Mouse (Mus musculus): ENCODE measurements around the gene Cenpv. TPM values are rescaled to one million over a fixed set of nuclear protein-coding genes. Genes with fewer than 3 reads are reported as not detected.
"Not testable (repeated sequence)": the region's sequence is repeated elsewhere in the genome, so short reads cannot be mapped to it uniquely, and the experiment has no call there.

The Cenpv gene
- polyA plus RNA-seq, 1 experiment: 8.5 TPM

DNA sequence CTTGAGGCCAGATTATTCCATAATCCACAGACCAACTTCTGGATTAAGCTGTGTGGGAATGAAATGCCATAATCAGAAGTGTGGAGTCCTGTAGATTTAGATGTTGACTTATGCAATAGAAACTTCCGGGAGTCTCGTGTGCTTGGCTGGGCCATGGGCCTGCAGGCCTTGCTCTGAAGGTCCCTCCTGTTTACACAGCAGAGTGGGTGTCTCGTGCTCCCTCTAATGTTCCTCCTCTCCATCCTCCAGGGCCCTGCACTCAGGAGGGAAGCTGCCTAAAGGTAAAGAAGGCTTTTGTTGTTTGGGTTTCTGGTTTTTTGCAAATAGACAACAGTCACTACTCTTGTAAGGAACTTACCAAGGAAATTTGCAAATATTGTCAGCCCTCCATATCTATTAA is 29.5 kb downstream of the Cenpv start:
- WGBS: 99% methylated on average over 3 of the region's 3 CpGs
- H3K27ac ChIP-seq (ENCODE audit: insufficient read depth, low read length): no peak overlapping the region
- no peaks in the 10 kb centered on the region for H3K27me3 ChIP-seq (ENCODE audit: control insufficient read depth, insufficient read depth, low read length)
- DNase-seq (ENCODE audit: low read depth in 1 of 2, low spot score in 2 of 2): no peak
- no peaks in the 10 kb centered on the region for H3K4me1 ChIP-seq (ENCODE audit: control insufficient read depth, insufficient read depth, insufficient read length)
- no peak for TF ChIP-seq CTCF (IDR thresholded peaks at IDR 0.05; ENCODE audit: extremely low read depth, insufficient read depth, insufficient read length, insufficient replicate concordance)
- TF ChIP-seq POLR2A (IDR thresholded peaks at IDR 0.05; ENCODE audit: low read depth, low read length): no peak
- no peaks in the 10 kb centered on the region for H3K36me3 ChIP-seq (ENCODE audit: control insufficient read depth, insufficient read depth, low read length)
- no peak overlapping the region for H3K4me3 ChIP-seq (ENCODE audit: extremely low read depth, insufficient read depth, insufficient read length)

DNA sequence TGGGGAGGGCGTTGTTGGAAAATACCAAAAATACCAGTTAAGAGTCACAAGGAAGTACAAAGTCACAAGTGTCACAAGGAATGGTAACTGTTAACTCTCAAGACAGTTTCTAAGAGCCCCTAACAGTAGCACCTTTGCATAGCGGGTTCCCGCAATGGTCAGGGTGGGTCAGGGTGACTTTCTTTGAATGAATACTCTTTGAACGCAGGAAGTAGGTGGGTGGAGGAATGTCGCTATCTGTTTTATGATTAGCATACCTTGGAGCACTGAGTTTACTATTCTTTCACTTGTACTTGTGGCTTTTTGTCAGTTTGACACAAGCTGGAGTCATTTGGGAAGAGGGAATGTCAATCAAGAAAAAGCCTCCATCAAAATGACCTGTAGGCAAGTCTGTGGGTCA is 30.2 kb downstream of the Cenpv start:
- not testable (repeated sequence) for H3K4me1 ChIP-seq (ENCODE audit: control insufficient read depth, insufficient read depth, insufficient read length); H3K4me3 ChIP-seq (ENCODE audit: extremely low read depth, insufficient read depth, insufficient read length); H3K27me3 ChIP-seq (ENCODE audit: control insufficient read depth, insufficient read depth, low read length); H3K27ac ChIP-seq (ENCODE audit: insufficient read depth, low read length); H3K36me3 ChIP-seq (ENCODE audit: control insufficient read depth, insufficient read depth, low read length); DNase-seq (ENCODE audit: low read depth in 1 of 2, low spot score in 2 of 2)
- 86% methylated on average over 5 of the region's 5 CpGs for WGBS

DNA sequence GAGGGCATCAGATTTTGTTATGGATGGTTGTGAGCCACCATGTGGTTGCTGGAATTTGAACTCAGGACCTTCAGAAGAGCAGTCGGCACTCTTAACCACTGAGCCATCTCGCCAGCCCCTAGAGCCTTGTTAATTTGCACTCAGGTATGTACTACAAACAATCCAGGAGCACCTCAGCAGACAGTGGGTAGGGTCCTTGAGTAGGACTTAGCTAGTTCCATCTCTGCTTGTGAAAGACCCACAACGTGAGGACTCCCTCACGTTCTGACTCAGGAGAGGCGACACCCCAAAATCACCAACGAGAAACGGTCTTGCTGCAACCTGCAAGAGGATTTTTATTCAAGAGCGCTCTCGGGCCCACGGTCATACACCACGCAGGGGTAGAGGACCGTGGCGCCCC is 30.7 kb downstream of the Cenpv start:
- not testable (repeated sequence) for H3K4me1 ChIP-seq (ENCODE audit: control insufficient read depth, insufficient read depth, insufficient read length); H3K27ac ChIP-seq (ENCODE audit: insufficient read depth, low read length); H3K36me3 ChIP-seq (ENCODE audit: control insufficient read depth, insufficient read depth, low read length); H3K4me3 ChIP-seq (ENCODE audit: extremely low read depth, insufficient read depth, insufficient read length); H3K27me3 ChIP-seq (ENCODE audit: control insufficient read depth, insufficient read depth, low read length); DNase-seq (ENCODE audit: low read depth in 1 of 2, low spot score in 2 of 2)
- WGBS: 94% methylated on average over 13 of the region's 13 CpGs

DNA sequence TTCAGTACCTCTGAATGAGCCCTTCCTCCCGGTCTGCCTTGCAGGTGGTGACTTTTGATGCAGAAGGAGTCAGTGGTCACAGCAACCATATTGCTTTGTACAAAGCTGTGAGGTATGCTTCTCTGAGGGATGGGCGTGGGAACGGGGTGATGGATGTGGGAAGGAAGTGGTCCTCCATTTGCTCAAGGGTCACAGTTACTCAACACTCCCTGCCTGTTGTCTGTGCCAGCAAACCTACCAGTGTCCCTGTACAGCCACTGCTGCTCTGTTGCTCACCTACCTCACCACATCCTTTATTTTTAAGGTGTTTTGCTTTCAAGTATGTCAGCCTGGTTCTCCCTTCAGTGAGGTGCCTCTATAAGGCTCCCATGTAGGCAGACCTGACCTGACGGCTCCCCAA is 31.4 kb downstream of the Cenpv start:
- 65% methylated on average over 4 of the region's 4 CpGs for WGBS
- no peaks in the 10 kb centered on the region for H3K36me3 ChIP-seq (ENCODE audit: control insufficient read depth, insufficient read depth, low read length)
- DNase-seq (ENCODE audit: low read depth in 1 of 2, low spot score in 2 of 2): peak in 1 of 2 experiments; percentile 27

DNA sequence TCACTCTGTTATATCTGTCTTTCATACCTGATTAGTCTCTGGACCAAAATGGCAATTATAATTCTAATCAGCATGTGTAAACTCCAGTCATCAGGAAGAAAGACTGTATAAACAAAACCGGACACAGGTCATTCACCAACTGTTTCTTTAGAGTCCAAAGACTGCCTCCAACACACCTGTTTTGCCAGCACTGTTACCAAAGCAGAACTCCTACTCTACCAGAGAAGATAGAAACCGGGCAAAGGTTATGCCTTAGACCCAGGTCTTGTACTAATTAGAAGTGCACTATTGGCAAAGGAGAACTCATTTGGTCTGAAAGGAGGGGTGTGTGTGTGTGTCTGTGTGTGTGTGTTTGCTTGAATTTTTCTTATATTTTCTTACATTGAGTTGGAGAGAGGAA is 38.5 kb downstream of the Cenpv start:
- no peak overlapping the region for H3K4me3 ChIP-seq (ENCODE audit: extremely low read depth, insufficient read depth, insufficient read length)
- H3K27me3 ChIP-seq (ENCODE audit: control insufficient read depth, insufficient read depth, low read length): no peaks in the 10 kb centered on the region
- TF ChIP-seq POLR2A (IDR thresholded peaks at IDR 0.05; ENCODE audit: low read depth, low read length) (no peak), CTCF (IDR thresholded peaks at IDR 0.05; ENCODE audit: extremely low read depth, insufficient read depth, insufficient read length, insufficient replicate concordance) (no peak)
- WGBS: 92% methylated on average over 2 of the region's 2 CpGs
- H3K27ac ChIP-seq (ENCODE audit: insufficient read depth, low read length): no peak overlapping the region
- H3K4me1 ChIP-seq (ENCODE audit: control insufficient read depth, insufficient read depth, insufficient read length): peaks cover 5% of the 10 kb centered on the region; the same call in 1 of the 2 replicates
- no peaks in the 10 kb centered on the region for H3K36me3 ChIP-seq (ENCODE audit: control insufficient read depth, insufficient read depth, low read length)
- DNase-seq (ENCODE audit: low read depth in 1 of 2, low spot score in 2 of 2): no peak

More for the DNA sequence above, 31.4 kb downstream of the Cenpv start:
- TF ChIP-seq CTCF (IDR thresholded peaks at IDR 0.05; ENCODE audit: extremely low read depth, insufficient read depth, insufficient read length, insufficient replicate concordance) (no peak), POLR2A (IDR thresholded peaks at IDR 0.05; ENCODE audit: low read depth, low read length) (no peak)
- H3K4me3 ChIP-seq (ENCODE audit: extremely low read depth, insufficient read depth, insufficient read length): no peak overlapping the region
- H3K27me3 ChIP-seq (ENCODE audit: control insufficient read depth, insufficient read depth, low read length): no peaks in the 10 kb centered on the region
- no peak overlapping the region for H3K27ac ChIP-seq (ENCODE audit: insufficient read depth, low read length)
- no peaks in the 10 kb centered on the region for H3K4me1 ChIP-seq (ENCODE audit: control insufficient read depth, insufficient read depth, insufficient read length)

DNA sequence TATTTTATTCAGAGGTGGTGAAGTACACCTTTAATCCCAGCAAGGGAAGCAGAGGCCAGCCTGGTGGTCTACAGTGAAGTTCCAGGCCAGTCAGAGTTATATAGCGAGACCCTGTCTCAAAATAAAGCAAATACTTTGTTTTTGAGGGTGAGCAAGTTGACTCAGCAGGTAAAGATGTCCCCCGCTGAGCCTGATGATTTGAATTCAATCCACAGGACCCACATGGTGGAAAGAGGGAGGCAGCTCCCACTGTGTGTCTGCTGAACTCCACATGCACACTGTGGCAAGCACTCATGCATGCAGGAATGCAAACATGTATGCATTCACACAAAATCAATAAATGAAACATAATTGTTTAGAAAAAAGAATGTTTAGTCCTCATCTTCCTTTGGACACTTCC is 40.3 kb downstream of the Cenpv start:
- H3K27me3 ChIP-seq (ENCODE audit: control insufficient read depth, insufficient read depth, low read length): no peaks in the 10 kb centered on the region
- no peak for DNase-seq (ENCODE audit: low read depth in 1 of 2, low spot score in 2 of 2)
- no peaks in the 10 kb centered on the region for H3K36me3 ChIP-seq (ENCODE audit: control insufficient read depth, insufficient read depth, low read length)
- 95% methylated on average over 2 of the region's 2 CpGs for WGBS
- no peak for TF ChIP-seq POLR2A (IDR thresholded peaks at IDR 0.05; ENCODE audit: low read depth, low read length)
- no peak for TF ChIP-seq CTCF (IDR thresholded peaks at IDR 0.05; ENCODE audit: extremely low read depth, insufficient read depth, insufficient read length, insufficient replicate concordance)
- no peak overlapping the region for H3K4me3 ChIP-seq (ENCODE audit: extremely low read depth, insufficient read depth, insufficient read length)
- H3K4me1 ChIP-seq (ENCODE audit: control insufficient read depth, insufficient read depth, insufficient read length): peaks cover 8% of the 10 kb centered on the region; the same call in 1 of the 2 replicates
- no peak overlapping the region for H3K27ac ChIP-seq (ENCODE audit: insufficient read depth, low read length)

DNA sequence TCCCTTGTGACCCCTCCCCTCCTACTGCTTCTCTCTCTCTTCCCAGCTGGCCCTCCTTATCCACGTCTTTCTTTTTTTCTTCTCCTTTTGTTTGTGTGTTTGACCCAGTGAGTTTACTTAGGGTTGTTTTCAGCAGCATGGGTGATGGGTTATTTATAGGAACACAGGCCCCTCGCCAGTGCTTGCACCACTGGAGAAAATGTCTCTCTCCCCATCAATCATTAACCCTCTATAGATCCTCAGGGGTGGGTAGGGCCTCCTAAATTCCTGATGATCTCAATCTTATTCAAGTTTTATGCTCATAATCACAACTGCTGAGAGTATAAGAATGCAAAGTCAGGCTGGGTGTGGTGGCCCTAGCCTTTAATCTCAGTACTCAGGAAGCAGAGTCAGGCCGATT is 41.9 kb downstream of the Cenpv start:
- no peak overlapping the region for H3K27ac ChIP-seq (ENCODE audit: insufficient read depth, low read length)
- 73% methylated on average over 3 of the region's 3 CpGs for WGBS
- H3K36me3 ChIP-seq (ENCODE audit: control insufficient read depth, insufficient read depth, low read length): no peaks in the 10 kb centered on the region
- no peaks in the 10 kb centered on the region for H3K27me3 ChIP-seq (ENCODE audit: control insufficient read depth, insufficient read depth, low read length)
- TF ChIP-seq CTCF (IDR thresholded peaks at IDR 0.05; ENCODE audit: extremely low read depth, insufficient read depth, insufficient read length, insufficient replicate concordance): no peak
- H3K4me1 ChIP-seq (ENCODE audit: control insufficient read depth, insufficient read depth, insufficient read length): peaks cover 10% of the 10 kb centered on the region; the same call in 1 of the 2 replicates
- DNase-seq (ENCODE audit: low read depth in 1 of 2, low spot score in 2 of 2): no peak
- H3K4me3 ChIP-seq (ENCODE audit: extremely low read depth, insufficient read depth, insufficient read length): no peak overlapping the region
